Mouse (Mus musculus) gonadal fat pad, adult 2 months (tissue): ENCODE results near the gene Limk2. TPM values are rescaled to one million over a fixed set of nuclear protein-coding genes. Genes with fewer than 3 reads are reported as not detected.

Source experiments
- DNase-seq: peaks from one replicate; pipeline ENCODE4 v3.0.0-alpha.2; 2012; ENCODE audit warnings: low read depth
- polyA plus RNA-seq: library from polyadenylated mRNA; depleted of rRNA; stranded (reverse); fragments of >200 nt; gene quantifications from 2 replicates; pipeline ENCODE4 v1.2.3, GENCODE M21; 2012; rRNA removed

Limk2 gene
- polyA plus RNA-seq, result 71.3 and 75.6 TPM in 2 replicates

DNA sequence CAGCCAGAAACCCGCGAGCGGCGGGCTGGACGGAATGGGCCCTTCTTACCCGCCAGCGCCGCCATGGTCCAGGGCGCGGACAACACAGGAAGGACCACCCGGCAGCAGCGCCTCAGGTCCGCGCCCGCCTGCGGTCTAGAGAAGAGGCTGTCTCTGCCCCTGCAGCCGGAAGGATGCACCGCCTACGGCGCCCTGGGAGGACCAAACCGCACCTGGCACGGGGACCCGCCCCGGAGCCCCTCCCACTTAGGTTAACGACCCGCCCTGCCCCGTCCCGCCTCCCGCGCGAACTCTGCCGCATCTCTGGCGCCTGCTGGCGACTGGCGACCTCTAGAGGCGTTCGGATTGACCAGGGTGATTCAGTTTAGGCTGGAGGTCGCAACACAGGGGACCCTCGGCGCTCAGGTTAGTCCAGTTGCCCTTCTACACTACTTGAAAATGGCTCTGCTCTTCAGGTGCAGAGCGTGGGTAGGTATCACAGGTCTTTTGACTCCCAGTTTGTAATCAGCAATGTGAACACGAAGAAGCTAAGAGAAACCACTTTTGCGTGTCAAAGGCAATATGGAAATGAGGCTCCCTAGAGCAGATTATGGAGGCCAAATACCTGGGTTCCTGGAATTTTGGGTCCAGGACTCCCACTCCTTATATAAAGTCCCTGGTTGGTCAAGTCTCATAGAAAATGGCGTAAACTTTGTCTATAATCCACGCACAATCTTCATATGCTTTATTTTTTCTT lies at the start of gene Limk2:
Gene Limk2 (minus strand): TSS at position 193 of the 736 bp plus-strand sequence.
- DNase-seq, result no peak

DNA sequence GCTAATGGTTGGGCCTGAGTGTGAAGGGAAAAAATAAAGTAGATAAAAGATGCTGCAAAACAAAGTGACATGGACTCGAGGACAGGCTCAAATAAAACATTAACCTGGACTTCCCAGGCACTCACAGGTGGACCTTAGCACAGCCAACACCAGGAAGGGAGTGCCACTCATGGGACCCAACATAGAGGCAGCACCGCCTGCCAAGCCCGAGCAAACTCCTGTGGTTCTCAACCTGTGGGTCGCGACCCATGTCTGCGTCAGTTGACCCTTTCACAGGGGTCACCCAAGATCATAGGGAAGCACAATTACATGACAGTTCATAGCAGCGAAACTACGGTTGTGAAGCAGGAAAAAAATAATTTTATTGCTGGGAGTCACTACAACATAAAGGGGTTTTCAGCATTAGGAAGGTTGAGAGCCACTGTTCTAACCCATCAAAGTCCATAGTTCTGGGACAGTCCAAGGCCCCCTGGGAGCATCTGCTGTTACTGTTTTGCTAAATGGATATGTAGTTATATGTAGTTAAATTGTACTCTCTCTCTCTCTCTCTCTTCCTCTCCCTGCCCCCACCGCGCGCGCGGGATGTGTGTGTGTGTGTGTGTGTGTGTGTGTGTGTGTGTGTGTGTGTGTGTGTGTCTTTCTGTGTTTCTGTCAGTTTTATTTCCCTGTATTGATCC lies 49.6 kb upstream of the Limk2 start:
- DNase-seq, result no peak

DNA sequence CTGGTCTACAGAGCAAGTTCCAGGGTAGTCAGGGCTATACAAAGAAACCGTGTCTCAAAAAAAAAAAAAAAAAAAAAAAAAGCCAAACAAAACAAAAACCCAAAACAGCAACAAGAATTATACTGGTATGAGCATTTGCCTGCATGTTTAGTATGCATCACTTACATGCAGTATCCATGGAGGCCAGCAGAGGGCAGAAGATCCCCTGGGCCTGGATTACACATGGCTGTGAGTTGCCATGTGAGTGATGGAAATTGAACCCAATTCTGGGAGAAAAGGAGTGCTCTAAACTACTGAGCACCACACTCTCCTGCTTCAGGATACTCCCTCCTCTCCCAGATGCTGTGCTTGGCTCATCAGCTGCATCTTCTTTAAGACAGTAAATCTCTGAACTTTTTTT lies 47.4 kb upstream of the Limk2 start:
- DNase-seq, result no peak

DNA sequence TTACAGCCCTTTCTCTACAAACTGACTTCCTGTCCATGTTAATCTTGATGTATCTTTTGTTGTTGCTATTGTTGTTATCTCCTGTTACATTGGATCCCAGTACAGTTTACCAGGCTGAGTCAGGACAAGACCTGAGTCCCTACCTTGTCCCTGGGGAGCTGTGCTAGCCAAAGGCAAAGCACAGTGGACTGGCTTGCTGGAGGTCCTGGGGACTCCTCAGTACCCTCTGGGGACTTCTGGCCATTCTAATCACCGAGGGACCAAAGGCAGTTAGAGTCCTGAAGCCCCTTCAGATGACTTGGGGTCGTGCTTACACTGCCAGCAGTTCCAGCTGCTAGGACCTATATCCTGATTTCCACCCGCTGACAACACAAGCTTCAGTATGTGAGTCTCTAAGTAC lies 45.5 kb upstream of the Limk2 start:
- DNase-seq, result no peak

DNA sequence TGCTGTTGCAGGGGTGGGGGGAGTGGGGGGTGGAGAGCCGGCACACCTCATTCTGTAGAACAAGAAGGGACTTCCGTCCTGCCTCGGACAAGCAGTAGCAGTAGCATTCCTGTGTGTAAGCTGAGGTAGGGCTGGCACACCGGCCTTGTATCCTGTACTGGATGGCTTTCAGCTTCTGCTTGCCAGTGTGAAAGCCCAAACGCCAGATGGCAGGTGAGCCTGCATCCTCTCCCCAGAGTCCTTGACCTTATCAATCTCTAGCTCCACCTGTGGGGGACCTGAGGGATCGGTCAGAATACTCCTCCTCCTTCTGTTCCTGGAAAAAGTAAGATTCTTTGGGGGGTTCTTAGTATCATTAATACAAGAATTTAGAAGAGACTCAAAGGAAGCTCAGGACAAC lies 44.5 kb upstream of the Limk2 start:
- no peak for DNase-seq

DNA sequence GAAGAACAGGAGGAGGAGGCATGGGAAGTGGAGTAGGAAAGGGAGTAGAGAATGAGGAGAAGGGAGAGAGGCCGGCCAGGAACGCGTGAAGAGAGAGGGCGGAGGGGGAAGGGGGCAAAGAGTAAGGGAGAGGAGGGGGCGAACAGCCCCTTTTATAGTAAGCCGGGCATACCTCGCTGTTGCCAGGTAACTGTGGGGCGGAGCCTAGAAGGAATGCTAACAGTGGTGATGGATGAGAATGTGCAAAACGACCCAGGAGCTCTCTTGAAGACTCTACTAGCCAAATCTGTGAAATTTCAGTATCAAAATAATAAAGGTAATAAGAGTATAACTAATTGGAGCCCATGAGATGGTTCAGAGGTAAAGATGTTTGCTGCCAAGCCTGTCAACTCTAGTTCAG lies 43.8 kb upstream of the Limk2 start:
- no peak for DNase-seq

DNA sequence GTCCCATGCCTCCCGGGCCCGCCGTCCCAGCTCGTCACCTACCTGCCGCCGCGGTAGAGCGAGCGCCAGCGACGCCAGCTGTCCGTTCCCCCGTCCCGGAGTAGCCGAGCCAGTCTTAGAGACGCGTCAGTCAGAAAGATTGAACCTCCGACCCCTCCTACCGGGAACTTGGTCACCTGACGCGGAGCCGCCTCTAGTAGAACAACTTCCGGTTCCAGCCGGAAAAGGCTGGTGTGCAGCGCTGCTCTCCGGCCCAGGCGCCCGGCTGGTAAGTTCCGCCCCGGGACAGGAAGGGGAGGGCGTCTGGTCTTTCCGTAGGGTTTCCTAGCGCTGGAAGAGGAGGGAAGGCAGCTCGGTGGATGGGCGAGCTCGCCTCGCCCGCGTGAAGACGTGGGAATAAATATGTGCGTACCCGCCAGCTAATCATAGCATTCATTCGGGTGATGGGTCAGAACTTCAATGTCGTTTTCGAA lies 43.2 kb upstream of the Limk2 start, which contains the start of gene Rnf185:
Gene Rnf185 (minus strand): TSS at position 197 of the 473 bp plus-strand sequence.
- no peak for DNase-seq

DNA sequence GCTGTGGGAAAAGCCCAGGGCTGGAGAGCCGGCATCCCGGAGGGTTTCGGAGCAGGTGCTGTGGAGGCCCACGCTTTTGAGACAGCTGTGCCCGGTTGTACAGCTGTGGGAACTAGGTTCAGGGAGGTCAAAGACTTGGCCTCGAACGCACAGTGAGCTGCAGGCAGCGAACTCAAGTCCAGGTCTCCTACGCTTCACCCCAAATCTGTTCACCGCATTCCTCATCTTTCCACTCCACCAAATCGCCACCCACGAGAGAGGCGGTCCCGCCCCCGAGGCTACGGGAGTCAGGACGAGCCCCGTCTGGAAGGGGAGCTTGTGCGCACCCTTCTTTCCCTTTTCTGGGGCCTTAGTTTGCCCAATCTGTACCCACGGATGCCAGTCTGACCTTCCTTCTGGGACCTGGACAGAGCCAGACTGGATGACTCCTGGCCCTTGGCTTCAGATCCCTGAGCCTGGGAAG lies 42.7 kb upstream of the Limk2 start:
- DNase-seq, result no peak

DNA sequence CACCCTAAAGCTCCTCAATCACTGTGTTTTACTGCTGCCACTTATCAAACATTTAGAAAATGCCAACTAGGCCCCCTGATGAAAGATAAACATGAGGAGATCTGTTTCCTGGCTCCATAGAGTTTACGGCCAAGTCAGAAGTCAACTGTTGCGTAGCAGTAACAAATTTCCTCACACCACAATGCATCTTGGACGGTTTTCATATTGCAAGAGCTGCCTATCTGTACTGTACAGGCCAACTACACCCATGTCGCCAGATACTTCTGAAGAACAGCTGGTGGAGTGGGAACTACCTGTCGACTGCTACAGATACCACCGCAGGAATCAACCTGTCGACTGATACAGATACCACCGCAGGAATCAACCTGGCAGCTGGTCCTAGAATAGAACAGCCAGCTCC lies 35.9 kb upstream of the Limk2 start:
- DNase-seq, result no peak

DNA sequence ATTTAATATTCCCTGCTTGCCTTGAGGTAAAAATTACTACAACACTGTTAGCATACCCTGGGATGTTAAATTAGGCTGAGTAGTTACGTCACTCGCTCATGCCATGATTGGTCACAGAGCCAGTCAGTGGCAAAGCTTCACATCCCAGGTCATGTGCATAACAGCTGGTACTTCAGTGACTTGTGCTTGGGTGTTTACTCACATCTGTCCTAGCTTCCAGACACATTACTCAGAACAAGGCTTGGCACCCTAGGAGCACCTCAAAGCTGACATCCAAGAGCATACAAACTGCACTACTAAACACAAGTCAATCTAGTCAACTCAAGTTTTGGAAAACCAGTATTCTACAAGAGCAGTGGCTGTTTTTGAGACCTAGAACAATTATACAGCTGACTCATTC lies 34.1 kb upstream of the Limk2 start:
- DNase-seq, result no peak

DNA sequence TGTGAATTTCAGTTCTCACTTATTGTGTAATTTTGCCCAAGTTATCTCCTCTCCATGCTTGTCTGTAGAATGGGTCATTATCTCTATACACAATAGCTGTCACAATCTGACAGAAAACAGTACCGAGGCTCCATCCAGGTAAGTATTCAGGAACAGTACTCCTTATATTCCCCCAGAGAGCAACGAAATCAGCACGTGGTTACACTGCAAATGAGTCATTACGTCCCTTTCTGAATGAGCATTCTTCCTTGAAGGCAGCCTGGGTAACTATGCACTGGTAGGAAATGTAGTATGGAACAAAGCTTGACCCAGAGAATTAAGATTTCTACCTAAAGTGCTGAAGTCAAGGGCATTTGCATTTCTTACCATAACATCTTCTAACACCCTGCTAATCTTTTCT lies 33.7 kb upstream of the Limk2 start:
- no peak for DNase-seq

DNA sequence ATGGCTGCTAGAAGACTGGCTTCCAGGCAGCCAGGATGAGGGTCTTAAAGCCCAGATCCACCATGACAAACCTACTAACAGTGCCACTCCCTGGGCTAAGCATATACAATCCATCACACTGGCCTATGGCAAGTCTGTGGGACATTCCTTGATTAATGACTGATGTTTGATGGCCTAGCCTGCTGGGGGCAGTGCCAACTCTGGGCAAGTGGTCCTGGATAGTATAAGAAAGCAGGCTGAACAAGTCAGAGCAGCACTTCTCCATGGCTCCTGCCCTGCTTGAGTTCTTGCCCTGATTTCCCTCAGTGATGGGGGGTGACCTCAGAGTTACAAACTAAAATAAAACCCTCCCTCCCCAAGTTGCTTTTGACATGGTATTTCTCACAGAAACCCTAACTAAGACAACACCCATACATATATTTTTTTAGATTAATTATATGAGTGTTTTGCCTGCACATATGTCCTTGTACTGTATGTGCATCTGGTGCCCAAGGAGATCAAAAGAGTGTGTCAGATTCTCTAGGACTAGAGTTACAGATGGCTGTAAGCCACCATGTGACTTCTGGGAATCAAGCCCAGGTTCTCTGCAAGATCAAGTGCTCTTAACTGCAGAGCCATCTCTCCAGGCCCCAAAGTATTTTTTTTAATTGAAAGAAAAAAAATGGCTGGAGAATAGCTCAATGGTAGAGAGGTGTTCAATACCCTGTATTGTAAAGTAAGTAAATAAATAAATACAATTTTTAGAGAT lies 32.9 kb upstream of the Limk2 start:
- DNase-seq, result no peak

DNA sequence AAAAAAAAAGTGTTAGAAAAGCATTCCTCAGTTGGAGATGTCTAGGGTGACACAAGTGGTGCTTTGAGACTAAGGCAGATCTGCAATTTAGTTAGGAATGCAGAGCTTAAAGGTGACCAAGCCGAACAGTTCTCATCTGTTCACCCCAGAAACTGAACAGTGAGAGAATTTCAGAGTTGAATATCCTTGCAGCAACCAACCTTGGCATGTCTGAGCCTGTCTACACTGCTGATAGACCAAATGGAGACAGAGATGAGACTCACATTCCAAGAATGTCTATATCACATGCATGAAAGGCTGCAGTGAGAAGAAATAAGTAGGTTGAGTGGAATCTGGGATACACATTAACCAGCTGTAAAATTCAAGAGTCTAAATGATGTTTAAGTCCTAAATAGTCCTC lies 28.6 kb upstream of the Limk2 start:
- no peak for DNase-seq

DNA sequence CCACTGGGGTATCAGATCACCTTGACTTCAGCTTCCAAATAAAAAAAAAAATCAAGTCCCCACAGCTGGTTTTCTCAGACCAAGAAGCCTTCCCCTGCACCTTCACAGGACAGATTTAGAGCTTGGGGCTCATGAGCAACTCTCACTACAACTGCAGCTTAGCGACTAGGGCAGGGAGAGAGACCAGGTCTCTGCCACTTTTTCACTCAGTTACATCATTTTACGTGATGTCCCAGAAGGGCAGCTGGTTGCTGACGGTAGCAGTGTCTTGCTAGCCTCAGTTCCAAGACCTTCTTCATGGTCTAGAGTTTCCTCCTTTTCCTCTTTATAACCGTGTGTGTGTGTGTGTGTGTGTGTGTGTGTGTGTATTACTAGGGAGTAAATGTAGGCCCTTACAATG lies 24.8 kb upstream of the Limk2 start:
- DNase-seq, result no peak

DNA sequence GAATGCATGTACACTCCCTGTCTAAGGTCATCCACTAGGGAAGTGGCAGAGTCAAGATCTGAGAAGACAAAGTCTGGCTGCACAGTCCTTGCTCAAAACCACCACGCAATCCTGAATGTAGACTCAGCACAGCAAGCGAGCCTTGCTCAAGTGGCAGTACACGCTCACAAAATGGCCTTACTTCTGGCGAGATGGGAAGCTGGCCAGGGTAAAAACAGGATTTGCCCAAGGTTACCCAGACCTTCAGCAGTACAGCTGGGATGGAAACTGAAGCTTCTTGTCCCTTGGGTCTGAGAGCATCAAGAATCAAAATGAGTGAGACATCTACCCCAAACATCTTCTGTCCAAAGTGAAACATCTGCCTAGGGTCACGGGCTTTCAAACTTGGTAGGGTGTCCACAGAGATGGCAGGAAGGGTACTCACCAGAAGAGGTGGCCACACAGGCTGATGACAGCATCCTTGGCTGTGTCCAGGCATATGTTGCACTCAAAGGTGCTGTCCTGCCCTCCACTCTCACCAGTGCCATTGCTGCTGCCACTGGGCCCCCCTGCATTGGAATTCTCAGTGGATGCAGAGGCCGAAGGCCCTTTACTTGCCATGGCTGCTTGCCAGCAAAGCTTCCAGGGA lies 23.1 kb upstream of the Limk2 start:
- DNase-seq, result no peak

DNA sequence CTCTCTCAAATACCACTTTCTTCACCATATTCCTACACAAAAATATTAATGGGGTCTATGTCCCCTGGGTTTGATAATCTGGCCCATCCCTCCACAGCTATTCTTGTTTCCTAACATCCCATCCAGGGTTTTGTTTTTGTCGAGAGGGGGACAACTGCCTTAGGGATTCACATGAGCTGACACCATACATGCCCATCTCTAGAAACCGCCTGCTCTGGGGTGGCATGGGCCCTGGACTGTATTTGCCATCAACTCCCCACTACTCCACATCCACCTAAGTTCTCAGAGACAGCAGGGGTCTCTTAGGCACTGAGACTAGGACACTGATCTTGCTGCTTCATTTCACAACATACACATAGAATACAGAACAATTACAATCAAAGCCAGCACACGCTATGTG lies 22.5 kb upstream of the Limk2 start:
- DNase-seq, result no peak

DNA sequence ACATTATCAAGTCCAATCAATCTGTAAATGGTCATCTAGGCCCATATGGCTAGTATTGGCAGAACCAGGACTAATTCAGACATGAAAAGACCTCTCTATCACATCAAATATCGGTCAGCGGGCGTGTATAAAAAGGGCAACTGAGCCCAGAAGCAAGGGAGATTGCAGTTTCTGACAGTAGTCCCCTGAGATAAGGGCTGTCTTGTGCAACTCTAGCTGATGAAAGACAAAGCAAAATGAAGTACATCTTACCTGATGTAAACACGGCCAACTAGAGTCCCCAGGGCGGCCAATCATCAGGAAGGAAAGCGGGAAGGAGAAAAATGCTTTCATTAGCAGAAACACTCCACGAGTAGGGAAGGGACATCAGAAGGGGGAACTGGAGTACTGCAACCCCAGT lies 19.6 kb upstream of the Limk2 start:
- no peak for DNase-seq

DNA sequence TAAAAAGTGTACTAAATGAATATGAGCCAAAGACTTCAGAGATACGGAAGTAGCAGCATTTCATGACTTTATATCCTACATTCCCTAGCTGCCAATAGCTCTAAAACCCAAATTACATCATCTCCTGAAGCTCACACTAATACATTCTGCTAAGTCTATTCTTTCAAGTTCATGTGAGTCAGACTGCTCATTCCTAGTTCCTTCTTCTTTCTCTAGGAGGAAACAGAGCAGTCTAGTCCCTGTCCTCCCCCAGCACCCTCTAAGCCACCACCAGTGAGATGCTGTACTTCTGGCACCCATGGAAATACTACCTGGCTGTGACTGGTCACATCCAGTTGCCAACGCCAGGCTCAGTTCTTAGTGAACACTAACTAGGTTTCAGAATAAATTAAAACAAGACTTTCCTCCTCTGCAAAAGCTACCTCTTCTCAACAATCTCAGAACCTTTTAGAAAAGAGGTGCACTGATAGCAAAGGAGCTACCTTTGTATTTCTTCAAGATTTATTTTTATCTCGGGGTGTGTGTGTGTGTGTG lies 18.8 kb upstream of the Limk2 start:
- DNase-seq, result no peak

DNA sequence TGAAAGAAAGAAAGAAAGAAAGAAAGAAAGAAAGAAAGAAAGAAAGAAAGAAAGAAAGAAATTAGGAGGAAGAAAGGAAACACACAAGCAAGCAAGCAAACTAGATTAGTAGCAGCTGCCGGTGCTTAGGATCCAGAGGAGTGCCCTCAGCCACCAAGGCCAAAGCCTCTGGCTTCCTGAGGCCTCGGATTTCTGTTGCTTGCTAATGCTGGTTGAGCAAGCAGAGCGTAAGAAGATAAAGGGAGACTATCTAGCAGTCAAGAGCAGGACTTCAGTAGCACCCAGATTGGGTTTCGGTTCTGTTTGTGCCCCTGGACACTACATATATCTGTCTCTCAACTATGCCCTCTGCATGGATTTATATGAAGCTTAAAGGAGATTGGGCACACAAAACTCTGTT lies 13.3 kb upstream of the Limk2 start:
- no peak for DNase-seq

DNA sequence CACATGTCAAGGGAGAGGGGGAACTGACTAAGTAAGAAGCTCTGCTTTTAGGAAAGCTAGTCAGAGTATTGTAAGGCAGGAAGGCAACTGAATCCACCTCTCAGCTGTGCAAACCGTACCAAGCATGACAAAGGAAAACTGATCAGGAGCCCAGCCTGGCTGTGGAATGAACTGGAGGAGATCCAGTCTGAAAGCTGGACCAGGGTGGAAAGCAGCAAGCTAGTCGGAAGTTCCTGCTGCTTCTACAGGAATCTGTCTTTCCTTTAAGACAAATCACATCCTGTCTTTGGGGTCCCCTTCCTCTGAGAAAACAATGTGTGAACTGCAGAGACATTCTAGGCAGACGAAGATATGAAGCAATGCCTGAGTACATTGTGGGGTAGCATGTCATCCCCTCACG lies 9.8 kb upstream of the Limk2 start:
- DNase-seq, result no peak

DNA sequence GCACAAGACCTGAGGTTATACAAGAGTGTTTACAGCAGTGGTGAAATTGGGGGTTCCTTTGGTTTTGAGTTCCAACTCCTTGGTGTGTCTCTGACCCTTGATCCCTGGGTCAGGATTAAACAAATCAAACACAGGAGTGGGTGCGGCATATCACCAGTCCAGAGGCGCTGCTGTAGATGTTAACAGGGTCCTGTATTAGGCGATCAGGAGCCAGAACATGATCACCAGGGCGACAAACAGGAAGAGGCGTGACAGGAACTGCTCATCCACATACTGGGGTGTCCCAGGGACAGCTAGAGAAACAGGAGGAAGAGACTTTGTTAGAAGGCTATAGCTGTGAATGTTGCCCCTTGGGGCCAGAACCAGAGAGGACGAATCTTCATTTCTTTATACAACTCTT lies 8.8 kb upstream of the Limk2 start:
- DNase-seq, result no peak

DNA sequence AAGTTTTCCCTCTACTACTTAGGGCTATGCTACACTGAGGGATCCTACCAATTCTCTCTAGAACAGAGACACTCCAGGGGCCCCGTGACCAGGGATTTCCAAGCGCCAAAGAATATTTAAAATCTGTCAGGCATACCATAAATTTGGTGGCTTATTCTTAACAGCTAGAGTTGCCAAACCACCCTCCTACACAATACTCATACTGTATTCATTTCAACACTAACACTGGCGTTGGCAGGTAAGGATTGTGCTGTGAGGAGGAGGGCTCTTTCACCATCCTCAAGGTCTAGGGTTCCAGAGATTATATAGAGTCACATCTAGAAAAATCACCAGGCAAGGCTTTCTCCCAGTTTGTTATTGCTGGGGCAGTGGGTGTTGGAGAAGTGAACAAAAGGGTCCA lies 7.4 kb upstream of the Limk2 start:
- DNase-seq, result peak; percentile 79
